Mouse (Mus musculus): ENCODE results near the gene Lrig2.

GRCm38 (mm10) chr3:104424346-104424745 lies 87.4 kb downstream of the Lrig2 start:
- TF ChIP-seq POLR2A (IDR thresholded peaks at IDR 0.05; ENCODE audit: insufficient read depth, low read depth, low read length) (no peak), CTCF (IDR thresholded peaks at IDR 0.05) (no peak), EP300 (IDR thresholded peaks at IDR 0.05; ENCODE audit: insufficient read depth, low read depth, low read length) (no peak)

Measured in heart, adult 2 months (tissue).